Mouse (Mus musculus): ENCODE results near the gene Pde6h. TPM values are rescaled to one million over a fixed set of nuclear protein-coding genes. Genes with fewer than 3 reads are reported as not detected.

The Pde6h gene
- total and polyA plus RNA-seq, 2 experiments from 2014 or later: 1.3 TPM; not detected in 1

GRCm38 (mm10) chr6:136887854-136888253, 35.8 kb upstream of the Pde6h start:
- Histone ChIP-seq H3K9ac (replicated peaks; ENCODE audit: low read length) (no peak overlapping the region), H3K4me2 (ENCODE audit: low read depth, low read length) (no peak overlapping the region), H3K4me1 (ENCODE audit: insufficient read depth, low read length) (no peaks in the 10 kb centered on the region), H3K27me3 (ENCODE audit: insufficient read depth, low read length) (no peaks in the 10 kb centered on the region), H3K9me3 (ENCODE audit: low read length) (no peaks in the 10 kb centered on the region), H3K36me3 (ENCODE audit: insufficient read depth, low read length) (no peaks in the 10 kb centered on the region), H3K4me3 (ENCODE audit: low read length) (no peak overlapping the region), H3K27ac (no peak overlapping the region)
- DNase-seq (ENCODE audit: low spot score) (peak; percentile 3), ATAC-seq (no peak)
- TF ChIP-seq CTCF (IDR thresholded peaks at IDR 0.05; ENCODE audit: low read depth): no peak
- WGBS: 66% methylated on average over 9 of the region's 9 CpGs

- H3K27me3 ChIP-seq (ENCODE audit: insufficient read depth, low read length): no peaks in the 10 kb centered on the region
- no peak for ATAC-seq
- no peak overlapping the region for H3K9ac ChIP-seq (replicated peaks; ENCODE audit: low read length)
- no peak overlapping the region for H3K27ac ChIP-seq
- no peaks in the 10 kb centered on the region for H3K4me1 ChIP-seq (ENCODE audit: insufficient read depth, low read length)
- no peak for TF ChIP-seq CTCF (IDR thresholded peaks at IDR 0.05; ENCODE audit: low read depth)
- 87% methylated on average over 6 of the region's 6 CpGs for WGBS
- no peaks in the 10 kb centered on the region for H3K9me3 ChIP-seq (ENCODE audit: low read length)
- no peaks in the 10 kb centered on the region for H3K36me3 ChIP-seq (ENCODE audit: insufficient read depth, low read length)
- no peak for DNase-seq (ENCODE audit: low spot score)
- H3K4me2 ChIP-seq (ENCODE audit: low read depth, low read length): no peak overlapping the region
- H3K4me3 ChIP-seq (ENCODE audit: low read length): no peak overlapping the region
Observed at GRCm38 (mm10) chr6:136889067-136889466, 34.6 kb upstream of the Pde6h start.

GRCm38 (mm10) chr6:136889554-136889953, 34.1 kb upstream of the Pde6h start:
- no peaks in the 10 kb centered on the region for H3K36me3 ChIP-seq (ENCODE audit: insufficient read depth, low read length)
- no peak for DNase-seq (ENCODE audit: low spot score)
- H3K9me3 ChIP-seq (ENCODE audit: low read length): no peaks in the 10 kb centered on the region
- no peaks in the 10 kb centered on the region for H3K4me1 ChIP-seq (ENCODE audit: insufficient read depth, low read length)
- no peak overlapping the region for H3K4me3 ChIP-seq (ENCODE audit: low read length)
- no peak overlapping the region for H3K27ac ChIP-seq
- ATAC-seq: no peak
- WGBS: 92% methylated on average over 6 of the region's 6 CpGs
- TF ChIP-seq CTCF (IDR thresholded peaks at IDR 0.05; ENCODE audit: low read depth): no peak
- no peaks in the 10 kb centered on the region for H3K27me3 ChIP-seq (ENCODE audit: insufficient read depth, low read length)
- no peak overlapping the region for H3K9ac ChIP-seq (replicated peaks; ENCODE audit: low read length)
- no peak overlapping the region for H3K4me2 ChIP-seq (ENCODE audit: low read depth, low read length)

- Histone ChIP-seq H3K4me3 (ENCODE audit: low read length) (no peak overlapping the region), H3K27me3 (ENCODE audit: insufficient read depth, low read length) (no peaks in the 10 kb centered on the region), H3K4me1 (ENCODE audit: insufficient read depth, low read length) (no peaks in the 10 kb centered on the region), H3K27ac (no peak overlapping the region), H3K9ac (replicated peaks; ENCODE audit: low read length) (no peak overlapping the region), H3K4me2 (ENCODE audit: low read depth, low read length) (no peak overlapping the region), H3K36me3 (ENCODE audit: insufficient read depth, low read length) (no peaks in the 10 kb centered on the region), H3K9me3 (ENCODE audit: low read length) (no peaks in the 10 kb centered on the region)
- ATAC-seq (no peak), DNase-seq (ENCODE audit: low spot score) (no peak)
- no peak for TF ChIP-seq CTCF (IDR thresholded peaks at IDR 0.05; ENCODE audit: low read depth)
- WGBS: 90% methylated on average over 2 of the region's 2 CpGs
Observed at GRCm38 (mm10) chr6:136892002-136892401, 31.6 kb upstream of the Pde6h start.

- 62% methylated on average over 15 of the region's 15 CpGs for WGBS
- Histone ChIP-seq H3K36me3 (ENCODE audit: insufficient read depth, low read length) (no peaks in the 10 kb centered on the region), H3K27ac (no peak overlapping the region), H3K9me3 (ENCODE audit: low read length) (no peaks in the 10 kb centered on the region), H3K9ac (replicated peaks; ENCODE audit: low read length) (no peak overlapping the region), H3K4me1 (ENCODE audit: insufficient read depth, low read length) (no peaks in the 10 kb centered on the region), H3K4me3 (ENCODE audit: low read length) (no peak overlapping the region), H3K4me2 (ENCODE audit: low read depth, low read length) (no peak overlapping the region), H3K27me3 (ENCODE audit: insufficient read depth, low read length) (no peaks in the 10 kb centered on the region)
- ATAC-seq: no peak
- no peak for DNase-seq (ENCODE audit: low spot score)
- TF ChIP-seq CTCF (IDR thresholded peaks at IDR 0.05; ENCODE audit: low read depth): no peak
Observed at GRCm38 (mm10) chr6:136894532-136895339, 28.9 kb upstream of the Pde6h start.

- Histone ChIP-seq H3K9me3 (ENCODE audit: low read length) (no peaks in the 10 kb centered on the region), H3K36me3 (ENCODE audit: insufficient read depth, low read length) (no peaks in the 10 kb centered on the region), H3K9ac (replicated peaks; ENCODE audit: low read length) (no peak overlapping the region), H3K4me3 (ENCODE audit: low read length) (no peak overlapping the region), H3K4me1 (ENCODE audit: insufficient read depth, low read length) (no peaks in the 10 kb centered on the region), H3K27me3 (ENCODE audit: insufficient read depth, low read length) (no peaks in the 10 kb centered on the region), H3K27ac (no peak overlapping the region), H3K4me2 (ENCODE audit: low read depth, low read length) (no peak overlapping the region)
- DNase-seq (ENCODE audit: low spot score) (no peak), ATAC-seq (no peak)
- WGBS: 86% methylated on average over 4 of the region's 4 CpGs
- TF ChIP-seq CTCF (IDR thresholded peaks at IDR 0.05; ENCODE audit: low read depth): no peak
Observed at GRCm38 (mm10) chr6:136897789-136898188, 25.8 kb upstream of the Pde6h start.

- no peak for TF ChIP-seq CTCF (IDR thresholded peaks at IDR 0.05; ENCODE audit: low read depth)
- no peak overlapping the region for H3K4me3 ChIP-seq (ENCODE audit: low read length)
- no peak overlapping the region for H3K4me2 ChIP-seq (ENCODE audit: low read depth, low read length)
- no peaks in the 10 kb centered on the region for H3K4me1 ChIP-seq (ENCODE audit: insufficient read depth, low read length)
- H3K27me3 ChIP-seq (ENCODE audit: insufficient read depth, low read length): no peaks in the 10 kb centered on the region
- no peaks in the 10 kb centered on the region for H3K36me3 ChIP-seq (ENCODE audit: insufficient read depth, low read length)
- DNase-seq (ENCODE audit: low spot score) (no peak), ATAC-seq (no peak)
- no peak overlapping the region for H3K27ac ChIP-seq
- no peak overlapping the region for H3K9ac ChIP-seq (replicated peaks; ENCODE audit: low read length)
- WGBS: 67% methylated on average over 4 of the region's 4 CpGs
- H3K9me3 ChIP-seq (ENCODE audit: low read length): no peaks in the 10 kb centered on the region
Observed at GRCm38 (mm10) chr6:136898222-136898621, 25.4 kb upstream of the Pde6h start.

All from hindbrain, postnatal 0 days (tissue).